Mouse (Mus musculus) mesoderm, embryonic 11.5 days (tissue): ENCODE data around the gene Krtap28-13.

Experiments used
- DNase-seq: peaks from one replicate; pipeline ENCODE4 v3.0.0-alpha.2; 2012; ENCODE audit warnings: low read depth, low spot score

The Krtap28-13 gene

DNA sequence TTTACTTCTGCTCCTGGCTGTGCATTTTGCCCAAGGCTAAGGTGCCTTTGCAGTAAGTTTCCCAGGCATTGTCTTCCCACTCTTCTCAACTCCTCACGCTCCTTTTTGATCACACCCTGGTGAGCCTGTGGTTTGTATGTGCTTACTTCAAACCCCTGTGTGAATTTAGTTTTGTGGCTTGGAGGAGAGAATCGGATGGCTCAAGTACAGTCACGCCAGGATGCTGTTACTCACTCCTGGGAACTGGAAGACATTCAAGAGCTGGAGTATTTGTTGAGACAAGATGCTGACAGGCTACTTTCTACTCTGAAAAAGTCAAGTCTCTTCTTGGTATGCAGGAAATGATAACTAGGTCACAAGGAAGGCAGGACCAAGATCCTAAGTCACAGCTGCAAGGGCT, 30.5 kb downstream of the Krtap28-13 start:
- no peak for DNase-seq

- no peak for DNase-seq
Measured at GRCm38 (mm10) chr1:83096935-83097334, 36.2 kb downstream of the Krtap28-13 start.

DNA sequence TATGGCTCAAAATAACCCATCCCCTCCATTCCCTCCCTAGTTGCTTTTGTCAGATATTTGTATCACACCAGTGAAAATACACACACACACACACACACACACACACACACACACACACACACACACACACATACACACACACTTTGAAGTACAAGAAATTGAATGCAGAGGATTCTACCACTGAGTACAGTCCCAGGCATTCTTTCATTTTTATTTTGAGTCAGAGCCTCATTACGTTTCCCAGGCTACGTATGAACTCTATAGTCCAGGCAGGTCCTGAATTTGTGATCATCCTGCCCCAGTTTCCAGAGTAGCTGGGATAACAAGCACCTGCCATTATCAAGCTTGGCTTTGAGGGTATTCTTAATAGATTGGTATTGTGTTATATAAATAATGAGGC, 38.4 kb downstream of the Krtap28-13 start:
- DNase-seq, result no peak

GRCm38 (mm10) chr1:83099580-83100137, 38.9 kb downstream of the Krtap28-13 start:
- no peak for DNase-seq

- peak; percentile 37 for DNase-seq
Measured at GRCm38 (mm10) chr1:83101891-83102290, 41.2 kb downstream of the Krtap28-13 start.

DNA sequence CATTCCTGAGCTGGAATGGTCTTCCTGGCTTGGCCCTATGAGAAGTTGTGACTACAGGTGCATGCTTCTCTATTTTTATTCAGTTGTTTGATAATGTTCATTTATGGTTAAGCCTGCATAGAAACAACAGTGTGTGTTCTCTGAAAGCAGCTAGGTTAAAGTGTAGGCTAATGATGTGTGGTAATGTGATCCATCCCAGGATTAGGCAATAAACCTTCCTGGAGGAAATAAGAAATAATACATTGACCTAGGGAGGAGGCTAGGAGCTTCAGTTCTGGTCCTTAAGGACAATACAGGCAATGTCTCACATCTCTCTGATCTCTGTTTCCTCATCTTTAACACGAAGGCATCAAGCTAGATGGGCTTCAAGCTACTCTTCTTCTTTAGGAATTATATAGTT, 44.7 kb downstream of the Krtap28-13 start:
- DNase-seq, result no peak

GRCm38 (mm10) chr1:83107410-83107978, 46.8 kb downstream of the Krtap28-13 start:
- DNase-seq, result no peak

DNA sequence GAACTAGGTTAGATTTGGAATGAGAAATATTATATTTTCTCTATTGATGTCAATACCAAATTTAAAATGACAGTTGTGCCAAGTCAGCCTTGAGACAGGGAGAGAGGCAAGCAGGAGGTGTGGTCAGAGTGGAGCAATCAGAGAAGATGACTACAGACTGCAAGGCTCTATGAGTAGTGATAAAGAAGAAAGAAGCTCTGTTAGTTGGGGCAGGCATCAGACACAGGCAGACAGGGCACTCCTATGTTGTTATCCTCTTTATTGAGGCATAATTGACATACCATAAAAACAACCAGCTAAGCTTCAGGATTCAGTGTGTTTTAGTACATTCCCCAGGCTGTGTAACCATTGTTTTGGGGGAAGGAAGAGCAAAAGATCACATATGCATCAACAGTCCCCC, 50.3 kb downstream of the Krtap28-13 start:
- DNase-seq, result no peak
